Mouse (Mus musculus): ENCODE measurements around the gene 4930404N11Rik.

Gene 4930404N11Rik

GRCm38 (mm10) chr10:81365672-81366476 lies at the start of gene 4930404N11Rik:
Gene 4930404N11Rik, minus strand, starts transcription at chr10:81365816.
- DNase-seq, result no peak

- DNase-seq, result no peak
Measured at GRCm38 (mm10) chr10:81415146-81415545, 49.5 kb upstream of the 4930404N11Rik start.

GRCm38 (mm10) chr10:81414682-81415081 lies 49.1 kb upstream of the 4930404N11Rik start:
- no peak for DNase-seq

GRCm38 (mm10) chr10:81413310-81414261 lies 48.0 kb upstream of the 4930404N11Rik start:
- DNase-seq, result peak in 1 of 2 experiments; percentile 33

- no peak for DNase-seq
Measured at GRCm38 (mm10) chr10:81412586-81413309, 47.1 kb upstream of the 4930404N11Rik start.

- DNase-seq, result peak in 1 of 2 experiments; percentile 22
Measured at GRCm38 (mm10) chr10:81411471-81412400, 46.1 kb upstream of the 4930404N11Rik start.

GRCm38 (mm10) chr10:81410981-81411380 lies 45.4 kb upstream of the 4930404N11Rik start:
- DNase-seq, result no peak

GRCm38 (mm10) chr10:81410350-81410749 lies 44.7 kb upstream of the 4930404N11Rik start:
- DNase-seq, result no peak

- no peak for DNase-seq
Measured at GRCm38 (mm10) chr10:81409330-81409729, 43.7 kb upstream of the 4930404N11Rik start.

- DNase-seq, result peak; percentile 65 to 83
Measured at GRCm38 (mm10) chr10:81408871-81409291, 43.3 kb upstream of the 4930404N11Rik start.

GRCm38 (mm10) chr10:81408424-81408729 lies 42.8 kb upstream of the 4930404N11Rik start:
- no peak for DNase-seq

GRCm38 (mm10) chr10:81407539-81408423 lies 42.2 kb upstream of the 4930404N11Rik start:
- peak; percentile 39 to 53 for DNase-seq

- DNase-seq, result no peak
Measured at GRCm38 (mm10) chr10:81406504-81407440, 41.2 kb upstream of the 4930404N11Rik start.

GRCm38 (mm10) chr10:81405588-81406201 lies 40.1 kb upstream of the 4930404N11Rik start:
- DNase-seq, result peak; percentile 42 to 71

GRCm38 (mm10) chr10:81404720-81405119 lies 39.1 kb upstream of the 4930404N11Rik start:
- DNase-seq, result peak in 1 of 2 experiments; percentile 46

- no peak for DNase-seq
Measured at GRCm38 (mm10) chr10:81404082-81404481, 38.5 kb upstream of the 4930404N11Rik start.

GRCm38 (mm10) chr10:81403511-81403910 lies 37.9 kb upstream of the 4930404N11Rik start:
- no peak for DNase-seq

- no peak for DNase-seq
Measured at GRCm38 (mm10) chr10:81402227-81402765, 36.7 kb upstream of the 4930404N11Rik start.
